Mouse (Mus musculus): ENCODE data around the gene Olfr740.

GRCm38 (mm10) chr14:50478406-50478805 is 33.1 kb downstream of the Olfr740 start:
- TF ChIP-seq CTCF (IDR thresholded peaks at IDR 0.05; ENCODE audit: extremely low read depth, insufficient read depth, low read length) (no peak), POLR2A (IDR thresholded peaks at IDR 0.05; ENCODE audit: extremely low read depth, insufficient read depth, low read length) (no peak)
